Mouse (Mus musculus) forebrain, postnatal 0 days (tissue): ENCODE data around the gene Stx18. TPM values are rescaled to one million over a fixed set of nuclear protein-coding genes. Genes with fewer than 3 reads are reported as not detected.
A peak's percentile ranks its signal among the peaks of the same experiment; 100 is the strongest.

Experiments used
- ATAC-seq: fragments of 200-750 bp; cut with Nextera tagmentation; 2 replicates; pipeline ENCODE4 v1.8.0; 2017; ENCODE audit warnings: mild to moderate bottlenecking, moderate library complexity
- DNase-seq: peaks from one replicate; pipeline ENCODE4 v3.0.0-alpha.2; 2015
- H3K27ac ChIP-seq: fragments of 300-500 bp; sonication (generic); 2 replicates; pipeline ENCODE4 v1.5.1; 2014; ENCODE audit warnings: low read depth, mild to moderate bottlenecking, antibody characterized with exemption, low read length, moderate library complexity, mixed read lengths
- H3K27me3 ChIP-seq: fragments of 300-500 bp; sonication (generic); 2 replicates; pipeline ENCODE4 v1.6.1; 2014; ENCODE audit warnings: mild to moderate bottlenecking, low read length, mixed read lengths; ENCODE audit not compliant: insufficient read depth
- H3K36me3 ChIP-seq: fragments of 300-500 bp; sonication (generic); 2 replicates; pipeline ENCODE4 v1.6.1; 2014; ENCODE audit warnings: mild to moderate bottlenecking, moderate library complexity; ENCODE audit not compliant: insufficient read depth
- H3K4me1 ChIP-seq: fragments of 300-500 bp; sonication (generic); 2 replicates; pipeline ENCODE4 v1.6.1; 2014; ENCODE audit warnings: antibody characterized with exemption; ENCODE audit not compliant: insufficient read depth
- H3K4me2 ChIP-seq: fragments of 300-500 bp; sonication (generic); 2 replicates; pipeline ENCODE4 v1.6.1; 2014; ENCODE audit warnings: low read depth, mild to moderate bottlenecking, moderate library complexity
- H3K4me3 ChIP-seq: fragments of 300-500 bp; sonication (generic); 2 replicates; pipeline ENCODE4 v1.5.1; 2014; ENCODE audit warnings: low read depth, low read length, mixed read lengths
- H3K9ac ChIP-seq: fragments of 300-500 bp; sonication (generic); 2 replicates; pipeline ENCODE4 v1.6.1; 2014; ENCODE audit warnings: mild to moderate bottlenecking
- H3K9me3 ChIP-seq: fragments of 300-500 bp; sonication (generic); 2 replicates; pipeline ENCODE4 v1.6.1; 2016; ENCODE audit warnings: low read length
- CTCF ChIP-seq: sonication (generic); IDR thresholded peaks from 2 replicates; pipeline ENCODE4 v1.5.1; 2016; ENCODE audit warnings: antibody characterized with exemption, control low read depth, low read depth
- WGBS: fragments of 180-500 bp; shearing (Covaris S2); extraction: QIAGEN DNeasy Blood & Tissue Kit; methylation state at CpG from one replicate; pipeline ENCODE4 v1.1.7; 2014; 5-methylcytosine and 5-hydroxymethylcytosine counted together
- polyA plus RNA-seq: library from polyadenylated mRNA; unstranded; fragments of >200 nt; fragmentation: Nextera tagmentation; extraction: Ambion mirVana; gene quantifications from 2 replicates; pipeline ENCODE4 v1.2.1, GENCODE M21; 2015
- total RNA-seq: library from RNA; depleted of rRNA; stranded (reverse); fragments of >200 nt; gene quantifications from 2 replicates; pipeline ENCODE4 v1.2.3, GENCODE M21; 2014

Gene Stx18
- total and polyA plus RNA-seq, 2 experiments from 2014 or later = 23.9 to 30.3 TPM

GRCm38 (mm10) chr5:38061051-38061450 lies 22.5 kb downstream of the Stx18 start:
- H3K4me2 ChIP-seq = no peak overlapping the region
- 46% methylated on average over 2 of the region's 2 CpGs for WGBS
- H3K27me3 ChIP-seq = no peaks in the 10 kb centered on the region
- no peak for DNase-seq
- H3K4me3 ChIP-seq = no peak overlapping the region
- no peak for ATAC-seq
- H3K4me1 ChIP-seq = peaks cover 5% of the 10 kb centered on the region; the same call in 1 of the 2 replicates
- no peak overlapping the region for H3K9ac ChIP-seq
- H3K9me3 ChIP-seq = no peaks in the 10 kb centered on the region
- H3K27ac ChIP-seq = no peak overlapping the region
- no peak for TF ChIP-seq CTCF
- H3K36me3 ChIP-seq = no peaks in the 10 kb centered on the region

- peak; percentile 57 for TF ChIP-seq CTCF
- ATAC-seq = no peak
- DNase-seq = no peak
- H3K9ac ChIP-seq = no peak overlapping the region
- H3K4me3 ChIP-seq = no peak overlapping the region
- WGBS = 32% methylated on average over 5 of the region's 5 CpGs
- no peaks in the 10 kb centered on the region for H3K36me3 ChIP-seq
- H3K4me2 ChIP-seq = no peak overlapping the region
- H3K4me1 ChIP-seq = peaks cover 5% of the 10 kb centered on the region; the same call in 1 of the 2 replicates
- no peaks in the 10 kb centered on the region for H3K9me3 ChIP-seq
- no peaks in the 10 kb centered on the region for H3K27me3 ChIP-seq
- no peak overlapping the region for H3K27ac ChIP-seq
Measured at GRCm38 (mm10) chr5:38062709-38063108, 24.2 kb downstream of the Stx18 start.

GRCm38 (mm10) chr5:38063339-38063738 lies 24.8 kb downstream of the Stx18 start:
- TF ChIP-seq CTCF = no peak
- ATAC-seq (peak; percentile 75), DNase-seq (peak; percentile 17)
- Histone ChIP-seq H3K27ac (no peak overlapping the region), H3K36me3 (no peaks in the 10 kb centered on the region), H3K4me2 (no peak overlapping the region), H3K9me3 (no peaks in the 10 kb centered on the region), H3K4me3 (no peak overlapping the region), H3K4me1 (peaks cover 5% of the 10 kb centered on the region; the same call in 1 of the 2 replicates), H3K27me3 (no peaks in the 10 kb centered on the region), H3K9ac (no peak overlapping the region)
- WGBS = 60% methylated on average over 5 of the region's 5 CpGs

- Histone ChIP-seq H3K36me3 (no peaks in the 10 kb centered on the region), H3K4me1 (peaks cover 5% of the 10 kb centered on the region; the same call in 1 of the 2 replicates), H3K27ac (peak overlapping the region; percentile 11; the same call in 1 of the 2 replicates), H3K4me2 (no peak overlapping the region), H3K9ac (peak overlapping the region; percentile 4; the same call in 1 of the 2 replicates), H3K4me3 (no peak overlapping the region), H3K9me3 (no peaks in the 10 kb centered on the region), H3K27me3 (no peaks in the 10 kb centered on the region)
- TF ChIP-seq CTCF = no peak
- DNase-seq (peak; percentile 36), ATAC-seq (peak; percentile 74; the same call in 1 of the 2 replicates)
- WGBS = 74% methylated on average over 4 of the region's 4 CpGs
Measured at GRCm38 (mm10) chr5:38064043-38064575, 25.6 kb downstream of the Stx18 start.

DNA sequence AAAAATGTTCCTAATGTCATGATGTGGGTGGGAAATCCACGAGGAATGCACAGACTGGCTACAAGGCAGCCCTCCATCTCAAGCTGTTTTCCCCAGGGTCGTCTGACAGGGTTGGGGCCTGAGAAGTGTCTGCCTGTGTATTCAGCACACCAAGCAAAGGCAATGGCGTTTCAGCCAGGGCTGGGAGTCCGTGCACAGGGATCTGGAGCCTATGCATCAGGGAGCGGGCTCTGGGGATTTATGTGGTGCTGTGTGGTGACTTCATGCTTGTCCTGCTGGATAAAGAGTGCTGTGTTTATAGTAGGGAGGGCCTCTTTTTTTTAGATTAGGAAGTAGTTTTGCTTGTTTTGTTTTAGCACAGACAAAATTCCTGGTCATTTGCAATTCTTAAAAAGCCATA lies 26.2 kb downstream of the Stx18 start:
- TF ChIP-seq CTCF = no peak

GRCm38 (mm10) chr5:38065454-38065853 lies 26.9 kb downstream of the Stx18 start:
- no peak for TF ChIP-seq CTCF
- 34% methylated on average over 2 of the region's 2 CpGs for WGBS
- Histone ChIP-seq H3K9me3 (no peaks in the 10 kb centered on the region), H3K4me3 (no peak overlapping the region), H3K4me1 (peaks cover 5% of the 10 kb centered on the region; the same call in 1 of the 2 replicates), H3K36me3 (no peaks in the 10 kb centered on the region), H3K9ac (no peak overlapping the region), H3K4me2 (no peak overlapping the region), H3K27me3 (no peaks in the 10 kb centered on the region), H3K27ac (no peak overlapping the region)
- ATAC-seq (no peak), DNase-seq (no peak)

More for the DNA sequence above, 26.2 kb downstream of the Stx18 start:
- H3K9ac ChIP-seq = peak overlapping the region; percentile 4; the same call in 1 of the 2 replicates
- peaks cover 5% of the 10 kb centered on the region; the same call in 1 of the 2 replicates for H3K4me1 ChIP-seq
- ATAC-seq = peak; percentile 49
- no peaks in the 10 kb centered on the region for H3K27me3 ChIP-seq
- H3K4me2 ChIP-seq = no peak overlapping the region
- peak; percentile 9 for DNase-seq
- no peaks in the 10 kb centered on the region for H3K9me3 ChIP-seq
- no peak overlapping the region for H3K4me3 ChIP-seq
- 30% methylated on average over 5 of the region's 5 CpGs for WGBS
- H3K36me3 ChIP-seq = no peaks in the 10 kb centered on the region
- H3K27ac ChIP-seq = peak overlapping the region; percentile 11; the same call in 1 of the 2 replicates

DNA sequence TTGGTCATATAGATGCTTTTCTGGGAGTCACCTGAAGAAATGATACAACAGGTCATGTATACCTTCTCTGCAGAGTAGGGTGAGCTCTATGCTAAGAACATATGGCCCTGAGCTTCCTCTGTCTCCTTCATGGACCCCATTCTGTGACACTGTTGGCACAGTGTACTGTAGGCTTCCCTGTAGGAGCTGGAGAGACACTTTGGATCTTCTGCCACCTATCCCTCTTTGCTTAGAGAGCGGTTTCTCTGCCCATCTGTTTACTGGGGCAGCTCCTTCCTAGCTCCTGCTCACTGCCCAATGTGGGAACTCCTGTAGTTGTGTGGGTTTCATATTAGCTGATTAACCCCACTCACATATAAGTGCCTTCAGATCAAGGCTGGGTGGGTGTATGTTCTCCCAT lies 28.1 kb downstream of the Stx18 start:
- no peak for ATAC-seq
- WGBS = 81% methylated on average over 1 of the region's 1 CpGs
- no peaks in the 10 kb centered on the region for H3K9me3 ChIP-seq

More for the DNA sequence above, 28.1 kb downstream of the Stx18 start:
- Histone ChIP-seq H3K27me3 (no peaks in the 10 kb centered on the region), H3K4me3 (no peak overlapping the region), H3K27ac (no peak overlapping the region), H3K36me3 (no peaks in the 10 kb centered on the region), H3K4me2 (no peak overlapping the region), H3K9ac (no peak overlapping the region), H3K4me1 (peaks cover 5% of the 10 kb centered on the region; the same call in 1 of the 2 replicates)
- no peak for DNase-seq
- TF ChIP-seq CTCF = no peak
